Mouse (Mus musculus): ENCODE measurements around the gene Zdhhc5. TPM values are rescaled to one million over a fixed set of nuclear protein-coding genes. Genes with fewer than 3 reads are reported as not detected.

The Zdhhc5 gene
- polyA plus RNA-seq, 1 experiment, result 76.6 TPM

- no peak overlapping the region for H3K27ac ChIP-seq (ENCODE audit: insufficient read depth, low read length)
- H3K4me1 ChIP-seq (ENCODE audit: control insufficient read depth, insufficient read depth, low read length), result peaks cover 4% of the 10 kb centered on the region; the same call in 1 of the 2 replicates
- H3K4me3 ChIP-seq (ENCODE audit: insufficient read depth, low read length), result peak overlapping the region; percentile 60
- TF ChIP-seq POLR2A (IDR thresholded peaks at IDR 0.05; ENCODE audit: low read depth, low read length) (no peak), CTCF (IDR thresholded peaks at IDR 0.05; ENCODE audit: borderline replicate concordance, insufficient read depth, low read length) (no peak)
These were observed 10.8 kb upstream of the Zdhhc5 start for GRCm38 (mm10) chr2:84725770-84726169.

GRCm38 (mm10) chr2:84723856-84724255 lies 8.9 kb upstream of the Zdhhc5 start:
- TF ChIP-seq CTCF (IDR thresholded peaks at IDR 0.05; ENCODE audit: borderline replicate concordance, insufficient read depth, low read length) (no peak), POLR2A (IDR thresholded peaks at IDR 0.05; ENCODE audit: low read depth, low read length) (no peak)

GRCm38 (mm10) chr2:84721182-84721581 lies 6.2 kb upstream of the Zdhhc5 start:
- peaks cover 4% of the 10 kb centered on the region for H3K4me1 ChIP-seq (ENCODE audit: control insufficient read depth, insufficient read depth, low read length)
- TF ChIP-seq POLR2A (IDR thresholded peaks at IDR 0.05; ENCODE audit: low read depth, low read length), result no peak
- TF ChIP-seq CTCF (IDR thresholded peaks at IDR 0.05; ENCODE audit: borderline replicate concordance, insufficient read depth, low read length), result no peak
- no peak overlapping the region for H3K27ac ChIP-seq (ENCODE audit: insufficient read depth, low read length)
- no peak overlapping the region for H3K4me3 ChIP-seq (ENCODE audit: insufficient read depth, low read length)

More at GRCm38 (mm10) chr2:84723856-84724255, 8.9 kb upstream of the Zdhhc5 start:
- Histone ChIP-seq H3K4me3 (ENCODE audit: insufficient read depth, low read length) (no peak overlapping the region), H3K4me1 (ENCODE audit: control insufficient read depth, insufficient read depth, low read length) (peaks cover 4% of the 10 kb centered on the region; the same call in 1 of the 2 replicates), H3K27ac (ENCODE audit: insufficient read depth, low read length) (no peak overlapping the region)

- H3K4me3 ChIP-seq (ENCODE audit: insufficient read depth, low read length), result no peak overlapping the region
- TF ChIP-seq CTCF (IDR thresholded peaks at IDR 0.05; ENCODE audit: borderline replicate concordance, insufficient read depth, low read length) (no peak), POLR2A (IDR thresholded peaks at IDR 0.05; ENCODE audit: low read depth, low read length) (no peak)
These were observed 5.7 kb upstream of the Zdhhc5 start for GRCm38 (mm10) chr2:84720718-84721117.

GRCm38 (mm10) chr2:84717357-84717756 lies 2.4 kb upstream of the Zdhhc5 start:
- Histone ChIP-seq H3K27ac (ENCODE audit: insufficient read depth, low read length) (peak overlapping the region; percentile 42; the same call in 1 of the 2 replicates), H3K4me1 (ENCODE audit: control insufficient read depth, insufficient read depth, low read length) (no peaks in the 10 kb centered on the region; the same call in 1 of the 2 replicates), H3K4me3 (ENCODE audit: insufficient read depth, low read length) (no peak overlapping the region)
- TF ChIP-seq POLR2A (IDR thresholded peaks at IDR 0.05; ENCODE audit: low read depth, low read length) (no peak), CTCF (IDR thresholded peaks at IDR 0.05; ENCODE audit: borderline replicate concordance, insufficient read depth, low read length) (no peak)

More at GRCm38 (mm10) chr2:84720718-84721117, 5.7 kb upstream of the Zdhhc5 start:
- H3K4me1 ChIP-seq (ENCODE audit: control insufficient read depth, insufficient read depth, low read length), result peaks cover 4% of the 10 kb centered on the region
- no peak overlapping the region for H3K27ac ChIP-seq (ENCODE audit: insufficient read depth, low read length)

GRCm38 (mm10) chr2:84716423-84717355 lies 1.7 kb upstream of the Zdhhc5 start:
- TF ChIP-seq POLR2A (IDR thresholded peaks at IDR 0.05; ENCODE audit: low read depth, low read length) (no peak; the same call in 1 of the 2 replicates), CTCF (IDR thresholded peaks at IDR 0.05; ENCODE audit: borderline replicate concordance, insufficient read depth, low read length) (no peak)
- Histone ChIP-seq H3K4me1 (ENCODE audit: control insufficient read depth, insufficient read depth, low read length) (no peaks in the 10 kb centered on the region; the same call in 1 of the 2 replicates), H3K27ac (ENCODE audit: insufficient read depth, low read length) (peak overlapping the region; percentile 92), H3K4me3 (ENCODE audit: insufficient read depth, low read length) (peak overlapping the region; percentile 79)

GRCm38 (mm10) chr2:84715562-84716361 lies 782 bp upstream of the Zdhhc5 start:
- Histone ChIP-seq H3K4me1 (ENCODE audit: control insufficient read depth, insufficient read depth, low read length) (no peaks in the 10 kb centered on the region; the same call in 1 of the 2 replicates), H3K4me3 (ENCODE audit: insufficient read depth, low read length) (peak overlapping the region; percentile 79), H3K27ac (ENCODE audit: insufficient read depth, low read length) (peak overlapping the region; percentile 93)
- TF ChIP-seq POLR2A (IDR thresholded peaks at IDR 0.05; ENCODE audit: low read depth, low read length), result peak; percentile 55; the same call in 1 of the 2 replicates
- no peak for TF ChIP-seq CTCF (IDR thresholded peaks at IDR 0.05; ENCODE audit: borderline replicate concordance, insufficient read depth, low read length)

- Histone ChIP-seq H3K27ac (ENCODE audit: insufficient read depth, low read length) (peak overlapping the region; percentile 91), H3K4me1 (ENCODE audit: control insufficient read depth, insufficient read depth, low read length) (no peaks in the 10 kb centered on the region; the same call in 1 of the 2 replicates), H3K4me3 (ENCODE audit: insufficient read depth, low read length) (peak overlapping the region; percentile 99)
- TF ChIP-seq CTCF (IDR thresholded peaks at IDR 0.05; ENCODE audit: borderline replicate concordance, insufficient read depth, low read length) (no peak), POLR2A (IDR thresholded peaks at IDR 0.05; ENCODE audit: low read depth, low read length) (no peak)
These were observed 564 bp downstream of the Zdhhc5 start for GRCm38 (mm10) chr2:84714422-84714810.

GRCm38 (mm10) chr2:84711898-84712297 lies 3.1 kb downstream of the Zdhhc5 start:
- Histone ChIP-seq H3K27ac (ENCODE audit: insufficient read depth, low read length) (no peak overlapping the region), H3K4me1 (ENCODE audit: control insufficient read depth, insufficient read depth, low read length) (peaks cover 2% of the 10 kb centered on the region; the same call in 1 of the 2 replicates), H3K4me3 (ENCODE audit: insufficient read depth, low read length) (no peak overlapping the region)
- TF ChIP-seq POLR2A (IDR thresholded peaks at IDR 0.05; ENCODE audit: low read depth, low read length) (no peak), CTCF (IDR thresholded peaks at IDR 0.05; ENCODE audit: borderline replicate concordance, insufficient read depth, low read length) (no peak)
